Mouse (Mus musculus): ENCODE measurements around the gene Pxt1.

GRCm38 (mm10) chr17:28886266-28886665 is 57.4 kb downstream of the Pxt1 start:
- TF ChIP-seq CTCF (IDR thresholded peaks at IDR 0.05; ENCODE audit: low read depth) = no peak
- no peak for TF ChIP-seq EP300 (IDR thresholded peaks at IDR 0.05; ENCODE audit: low read depth)

All from liver, embryonic 14.5 days (tissue).